ENCODE assay signal across 12 mouse cellular contexts in genomic region chr7:144626042-144626441, GRCm38 (mm10). TPM values are rescaled to one million over a fixed set of nuclear protein-coding genes. Genes with fewer than 3 reads are reported as not detected.
A peak's percentile ranks its signal among the peaks of the same experiment; 100 is the strongest.
DNase-seq lines count a peak whose midpoint lies in the region; ATAC-seq and TF ChIP-seq lines count a peak whose summit lies in the region.
"Had no signal": no experiment of that assay in that cellular context is flagged by ENCODE, and none has a peak within 500 bp of the region (broad histone marks: within the 10 kb centered on the region; RNA-seq: fewer than 3 reads in every experiment).

No protein-coding gene starts in this region.

- ATAC-seq in forebrain, embryonic 12.5 days (ENCODE audit: low FRiP score) = no peak
- no peak for ATAC-seq in forebrain, embryonic 14.5 days
- no peak for ATAC-seq in forebrain, embryonic 13.5 days
- no peak for ATAC-seq in midbrain, postnatal 0 days (ENCODE audit: low FRiP score)
- no peak for ATAC-seq in granulocyte monocyte progenitor cell, adult 5-6 weeks (replicated peaks; ENCODE audit: poor library complexity, severe bottlenecking)

- H3K4me1 ChIP-seq in forebrain, embryonic 12.5 days = peaks cover 64% of the 10 kb centered on the region
- H3K4me1 ChIP-seq in forebrain, embryonic 14.5 days (ENCODE audit: control insufficient read depth, insufficient read depth, low read length) = peaks cover 37% of the 10 kb centered on the region
- H3K4me1 ChIP-seq in forebrain, embryonic 13.5 days = peaks cover 57% of the 10 kb centered on the region
- H3K4me1 ChIP-seq in midbrain, postnatal 0 days (ENCODE audit: insufficient read depth, low read length) = peaks cover 5% of the 10 kb centered on the region

- DNase-seq in forebrain, embryonic 14.5 days (ENCODE audit: low spot score) = no peak
- peak; percentile 39 for DNase-seq in ovary, postnatal 36 days (ENCODE audit: low spot score)
- no peak for DNase-seq in ovary, postnatal 14 days (ENCODE audit: low spot score)
- DNase-seq in midbrain, postnatal 0 days (ENCODE audit: low spot score) = peak; percentile 26
- DNase-seq: gastrocnemius, postnatal 14 days; thymus, adult 2 months had no signal

- H3K27ac ChIP-seq in forebrain, embryonic 12.5 days = peak overlapping the region; percentile 94; the same call in 1 of the 2 replicates
- no peak overlapping the region for H3K27ac ChIP-seq in forebrain, embryonic 14.5 days (ENCODE audit: low read depth, low read length)
- peak overlapping the region; percentile 85 for H3K27ac ChIP-seq in forebrain, embryonic 13.5 days
- H3K27ac ChIP-seq in midbrain, postnatal 0 days (ENCODE audit: low read depth, low read length) = no peak overlapping the region
- H3K27ac ChIP-seq: embryonic facial prominence, embryonic 13.5 days; limb, embryonic 13.5 days had no signal

- H3K9me3 ChIP-seq in forebrain, embryonic 12.5 days = 0 out of 2 replicates have a peak, but pooled peaks cover 4% of the 10 kb centered on the region
- no peaks in the 10 kb centered on the region for H3K9me3 ChIP-seq in forebrain, embryonic 14.5 days (replicated peaks; ENCODE audit: control insufficient read depth, low read length)
- 0 out of 2 replicates have a peak, but pooled peaks cover 6% of the 10 kb centered on the region for H3K9me3 ChIP-seq in forebrain, embryonic 13.5 days (replicated peaks)
- H3K9me3 ChIP-seq in midbrain, postnatal 0 days (ENCODE audit: low read length) = no peaks in the 10 kb centered on the region
- H3K9me3 ChIP-seq: embryonic facial prominence, embryonic 13.5 days had no signal

- H3K9ac ChIP-seq in forebrain, embryonic 12.5 days = no peak overlapping the region
- no peak overlapping the region for H3K9ac ChIP-seq in forebrain, embryonic 14.5 days (ENCODE audit: low read length)
- no peak overlapping the region for H3K9ac ChIP-seq in forebrain, embryonic 13.5 days
- H3K9ac ChIP-seq in midbrain, postnatal 0 days (replicated peaks; ENCODE audit: low read length, poor library complexity, severe bottlenecking) = no peak overlapping the region
- H3K9ac ChIP-seq: embryonic facial prominence, embryonic 13.5 days; limb, embryonic 13.5 days had no signal

- H3K4me2 ChIP-seq in forebrain, embryonic 12.5 days = no peak overlapping the region
- H3K4me2 ChIP-seq in forebrain, embryonic 14.5 days (ENCODE audit: low read length) = no peak overlapping the region
- H3K4me2 ChIP-seq in forebrain, embryonic 13.5 days = no peak overlapping the region
- no peak overlapping the region for H3K4me2 ChIP-seq in midbrain, postnatal 0 days (ENCODE audit: low read depth, low read length, poor library complexity, severe bottlenecking)
- H3K4me2 ChIP-seq: embryonic facial prominence, embryonic 13.5 days; limb, embryonic 13.5 days had no signal

- H3K4me3 ChIP-seq in forebrain, embryonic 12.5 days (replicated peaks) = no peak overlapping the region
- H3K4me3 ChIP-seq in forebrain, embryonic 14.5 days (ENCODE audit: low read depth, low read length) = no peak overlapping the region
- H3K4me3 ChIP-seq in forebrain, embryonic 13.5 days = no peak overlapping the region
- H3K4me3 ChIP-seq in midbrain, postnatal 0 days (ENCODE audit: low read depth, low read length) = no peak overlapping the region
- H3K4me3 ChIP-seq: embryonic facial prominence, embryonic 13.5 days; limb, embryonic 13.5 days; myocyte had no signal

- TF ChIP-seq CTCF in midbrain, postnatal 0 days (IDR thresholded peaks at IDR 0.05) = no peak

- 82% methylated on average over 2 of the region's 2 CpGs for WGBS in forebrain, embryonic 12.5 days
- WGBS in forebrain, embryonic 14.5 days = 67% methylated on average over 2 of the region's 2 CpGs
- WGBS in forebrain, embryonic 13.5 days = 69% methylated on average over 2 of the region's 2 CpGs
- 69% methylated on average over 2 of the region's 2 CpGs for WGBS in midbrain, postnatal 0 days

- H3K36me3 ChIP-seq in forebrain, embryonic 12.5 days (replicated peaks) = peaks cover 14% of the 10 kb centered on the region
- no peaks in the 10 kb centered on the region for H3K36me3 ChIP-seq in forebrain, embryonic 14.5 days (ENCODE audit: control insufficient read depth, insufficient read depth, low read length)
- no peaks in the 10 kb centered on the region for H3K36me3 ChIP-seq in forebrain, embryonic 13.5 days (ENCODE audit: poor library complexity, severe bottlenecking)
- H3K36me3 ChIP-seq in midbrain, postnatal 0 days (ENCODE audit: insufficient read depth, low read length) = no peaks in the 10 kb centered on the region
- H3K36me3 ChIP-seq: embryonic facial prominence, embryonic 13.5 days; limb, embryonic 13.5 days had no signal

- H3K27me3 ChIP-seq in forebrain, embryonic 12.5 days = peaks cover 37% of the 10 kb centered on the region
- H3K27me3 ChIP-seq in forebrain, embryonic 14.5 days (replicated peaks; ENCODE audit: control insufficient read depth, insufficient read depth, low read length) = no peaks in the 10 kb centered on the region
- 0 out of 2 replicates have a peak, but pooled peaks cover 11% of the 10 kb centered on the region for H3K27me3 ChIP-seq in forebrain, embryonic 13.5 days
- no peaks in the 10 kb centered on the region for H3K27me3 ChIP-seq in midbrain, postnatal 0 days (ENCODE audit: insufficient read depth, low read length)
- H3K27me3 ChIP-seq: limb, embryonic 13.5 days had no signal

RNA-seq across cellular contexts. Expression of gene Fadd, which starts 43.8 kb away (rescaled TPM):
- 8.1 and 8.7 TPM in 2 replicates for polyA plus RNA-seq in forebrain, embryonic 12.5 days (2016; fragmentation: Nextera tagmentation; extraction: Ambion mirVana)
- polyA plus RNA-seq in forebrain, embryonic 14.5 days (2014; fragmentation: Nextera tagmentation; extraction: Ambion mirVana) = 6.7 and 7.2 TPM in 2 replicates
- polyA plus RNA-seq in forebrain, embryonic 13.5 days (2015; fragmentation: Nextera tagmentation; extraction: Ambion mirVana) = 7.1 and 7.7 TPM in 2 replicates
- total RNA-seq in midbrain, postnatal 0 days (2014; rRNA removed) = 2.3 and 2.6 TPM in 2 replicates
- 2.4 and 3.4 TPM in 2 replicates for polyA plus RNA-seq in midbrain, postnatal 0 days (2015; fragmentation: Nextera tagmentation; extraction: Ambion mirVana)
- total RNA-seq in granulocyte monocyte progenitor cell, adult 5-6 weeks (2014; fragmentation: Nextera tagmentation) = 8.3 and 13.2 TPM in 2 replicates
- 6.7 and 8.1 TPM in 2 replicates for total RNA-seq in granulocyte monocyte progenitor cell, adult 5-6 weeks (2017)

Comparison
In these comparisons a context has a peak if more than half of its experiments do, and no peak if none do; other contexts are left out.
1. H3K27ac ChIP-seq: peak in forebrain, embryonic 12.5 days (single experiment) and forebrain, embryonic 13.5 days (single experiment); none in forebrain, embryonic 14.5 days (single experiment) and midbrain, postnatal 0 days (single experiment).
2. DNase-seq: peak in ovary, postnatal 36 days (single experiment) and midbrain, postnatal 0 days (single experiment); none in forebrain, embryonic 14.5 days (single experiment) and ovary, postnatal 14 days (single experiment).